Mouse (Mus musculus) ES-Bruce4 (cell line): ENCODE measurements around the gene Nrm. TPM values are rescaled to one million over a fixed set of nuclear protein-coding genes. Genes with fewer than 3 reads are reported as not detected.

Source experiments
- H3K27ac ChIP-seq: 2 replicates; pipeline ENCODE4 v1.5.1; 2012; ENCODE audit warnings: low read length, inconsistent platforms; ENCODE audit not compliant: insufficient read depth
- H3K27me3 ChIP-seq: 2 replicates; pipeline ENCODE4 v1.6.1; 2012; ENCODE audit warnings: mild to moderate bottlenecking, low read length, inconsistent platforms; ENCODE audit not compliant: control insufficient read depth, poor library complexity, insufficient read depth, severe bottlenecking
- H3K36me3 ChIP-seq: 2 replicates; pipeline ENCODE4 v1.6.1; 2012; ENCODE audit warnings: inconsistent platforms, mild to moderate bottlenecking, low read length, moderate library complexity; ENCODE audit not compliant: control insufficient read depth, poor library complexity, insufficient read depth, severe bottlenecking
- H3K4me1 ChIP-seq: one replicate; pipeline ENCODE4 v1.8.1; 2011; ENCODE audit warnings: low read length; ENCODE audit not compliant: control insufficient read depth, insufficient read depth
- H3K4me3 ChIP-seq: 2 replicates; pipeline ENCODE4 v1.5.1; 2011; ENCODE audit warnings: low read depth, mild to moderate bottlenecking, low read length
- H3K9ac ChIP-seq: 2 replicates; pipeline ENCODE4 v1.6.1; 2012; ENCODE audit warnings: low read depth, mild to moderate bottlenecking, inconsistent platforms; ENCODE audit not compliant: poor library complexity, severe bottlenecking
- H3K9me3 ChIP-seq: replicated peaks from 2 replicates; pipeline ENCODE4 v1.6.1; 2012; ENCODE audit warnings: mild to moderate bottlenecking, low read length, inconsistent platforms; ENCODE audit not compliant: control insufficient read depth, poor library complexity, insufficient read depth, severe bottlenecking
- CTCF ChIP-seq: IDR thresholded peaks from one replicate; pipeline ENCODE4 v1.8.1; 2011; ENCODE audit warnings: low read depth, low read length
- EP300 ChIP-seq: IDR thresholded peaks from 2 replicates; pipeline ENCODE4 v1.6.1; 2011; ENCODE audit warnings: low read depth, low read length; ENCODE audit not compliant: insufficient read depth
- POLR2A ChIP-seq: IDR thresholded peaks from one replicate; pipeline ENCODE4 v1.8.1; 2011; ENCODE audit warnings: low read length; ENCODE audit not compliant: insufficient read depth
- polyA plus RNA-seq: library from polyadenylated mRNA; stranded (reverse); fragments of >200 nt; gene quantifications from 2 replicates; pipeline ENCODE4 v1.2.4, GENCODE M21; 2011; ENCODE audit warnings: low read depth; ENCODE audit not compliant: missing spikeins, insufficient read depth, insufficient read length

The Nrm gene
- polyA plus RNA-seq, 1 experiment: 32.9 TPM

- no peak overlapping the region for H3K4me3 ChIP-seq
- no peak overlapping the region for H3K27ac ChIP-seq
- peaks cover 18% of the 10 kb centered on the region for H3K36me3 ChIP-seq
- H3K4me1 ChIP-seq: peaks cover 2% of the 10 kb centered on the region
- H3K27me3 ChIP-seq: no peaks in the 10 kb centered on the region
- TF ChIP-seq POLR2A (no peak), CTCF (no peak)
- H3K9me3 ChIP-seq: no peaks in the 10 kb centered on the region
- no peak overlapping the region for H3K9ac ChIP-seq
These were observed 22.7 kb downstream of the Nrm start for GRCm38 (mm10) chr17:35883777-35884176.

DNA sequence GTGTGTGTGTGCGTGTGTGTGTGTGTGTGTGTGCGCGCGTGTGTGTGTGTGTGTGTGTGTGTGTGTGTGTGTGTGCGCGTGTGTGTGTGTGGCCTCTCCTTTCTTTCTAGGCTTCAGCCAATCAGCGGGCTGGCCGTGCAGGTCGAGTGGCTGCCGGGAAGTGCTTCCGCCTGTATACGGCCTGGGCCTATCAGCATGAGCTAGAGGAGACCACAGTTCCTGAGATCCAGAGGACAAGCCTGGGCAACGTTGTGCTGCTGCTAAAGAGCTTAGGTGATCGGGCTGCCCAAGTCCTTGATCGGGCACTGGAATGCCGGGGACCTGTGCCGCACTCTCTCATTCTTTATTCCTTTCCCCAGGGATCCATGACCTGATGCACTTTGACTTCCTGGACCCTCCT, 26.6 kb downstream of the Nrm start:
- H3K4me1 ChIP-seq: peaks cover 3% of the 10 kb centered on the region
- H3K27me3 ChIP-seq: no peaks in the 10 kb centered on the region
- H3K4me3 ChIP-seq: peak overlapping the region; percentile 89
- peak overlapping the region; percentile 93 for H3K9ac ChIP-seq
- H3K36me3 ChIP-seq: peaks cover 56% of the 10 kb centered on the region
- no peaks in the 10 kb centered on the region for H3K9me3 ChIP-seq
- peak overlapping the region; percentile 82 for H3K27ac ChIP-seq
- TF ChIP-seq POLR2A (peak; percentile 93), EP300 (0 out of 2 replicates have a peak, but pooled peaks have one; percentile 34), CTCF (no peak)

DNA sequence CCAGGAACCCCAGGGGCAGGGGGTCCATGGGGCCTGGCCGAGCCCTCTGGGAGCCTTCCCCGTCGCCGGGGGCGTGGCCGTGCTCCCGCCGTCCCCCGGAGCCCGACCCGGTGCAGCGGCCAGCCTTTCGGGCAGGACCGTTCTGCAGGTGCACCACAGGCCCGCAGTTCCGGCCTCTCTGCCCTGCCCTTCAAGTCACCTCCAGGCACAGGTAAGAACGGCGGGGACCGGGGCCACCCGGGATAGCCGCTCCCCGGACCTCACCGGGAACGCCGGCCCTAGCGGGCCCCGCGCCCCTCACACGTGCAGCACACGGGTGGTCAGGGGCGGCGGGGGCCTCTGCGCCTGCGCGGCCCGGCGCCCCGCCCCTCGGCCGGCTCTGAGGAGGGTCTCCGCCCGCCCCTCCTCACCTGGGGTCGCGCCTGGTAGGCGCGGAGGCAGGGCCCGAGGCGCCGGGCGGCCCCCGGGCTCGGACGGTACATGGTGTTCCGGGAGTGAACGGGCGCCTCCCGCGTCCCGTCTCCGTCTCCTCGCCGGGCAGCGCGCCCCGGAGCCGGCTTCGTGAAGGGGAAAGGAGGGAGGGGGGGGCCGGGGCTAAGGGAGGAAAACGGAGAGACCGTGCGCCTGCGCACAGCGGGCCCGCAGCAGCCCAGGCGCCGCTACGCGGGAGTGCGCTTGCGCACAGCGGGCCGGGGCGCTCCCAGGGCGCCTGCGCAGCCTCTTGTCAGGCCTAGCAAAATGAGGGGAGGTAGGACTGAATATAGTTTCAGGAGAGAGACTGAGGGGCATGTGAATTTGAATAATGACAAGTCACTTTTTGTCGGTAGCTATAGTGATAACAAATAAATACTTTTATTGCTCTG, 35.9 kb downstream of the Nrm start, which contains the start of gene 2310061I04Rik:
2310061I04Rik (minus strand) TSS at position 651 of the 863 bp plus-strand sequence.
- TF ChIP-seq EP300 (no peak), POLR2A (no peak), CTCF (no peak)
- H3K36me3 ChIP-seq: peaks cover 14% of the 10 kb centered on the region
- H3K4me1 ChIP-seq: peaks cover 6% of the 10 kb centered on the region
- H3K27ac ChIP-seq: peak within 1 kb of the TSS; percentile 67
- peak within 1 kb of the TSS; percentile 92 for H3K9ac ChIP-seq
- no peaks in the 10 kb centered on the region for H3K9me3 ChIP-seq
- H3K27me3 ChIP-seq: no peaks in the 10 kb centered on the region
- peak within 1 kb of the TSS; percentile 98 for H3K4me3 ChIP-seq

DNA sequence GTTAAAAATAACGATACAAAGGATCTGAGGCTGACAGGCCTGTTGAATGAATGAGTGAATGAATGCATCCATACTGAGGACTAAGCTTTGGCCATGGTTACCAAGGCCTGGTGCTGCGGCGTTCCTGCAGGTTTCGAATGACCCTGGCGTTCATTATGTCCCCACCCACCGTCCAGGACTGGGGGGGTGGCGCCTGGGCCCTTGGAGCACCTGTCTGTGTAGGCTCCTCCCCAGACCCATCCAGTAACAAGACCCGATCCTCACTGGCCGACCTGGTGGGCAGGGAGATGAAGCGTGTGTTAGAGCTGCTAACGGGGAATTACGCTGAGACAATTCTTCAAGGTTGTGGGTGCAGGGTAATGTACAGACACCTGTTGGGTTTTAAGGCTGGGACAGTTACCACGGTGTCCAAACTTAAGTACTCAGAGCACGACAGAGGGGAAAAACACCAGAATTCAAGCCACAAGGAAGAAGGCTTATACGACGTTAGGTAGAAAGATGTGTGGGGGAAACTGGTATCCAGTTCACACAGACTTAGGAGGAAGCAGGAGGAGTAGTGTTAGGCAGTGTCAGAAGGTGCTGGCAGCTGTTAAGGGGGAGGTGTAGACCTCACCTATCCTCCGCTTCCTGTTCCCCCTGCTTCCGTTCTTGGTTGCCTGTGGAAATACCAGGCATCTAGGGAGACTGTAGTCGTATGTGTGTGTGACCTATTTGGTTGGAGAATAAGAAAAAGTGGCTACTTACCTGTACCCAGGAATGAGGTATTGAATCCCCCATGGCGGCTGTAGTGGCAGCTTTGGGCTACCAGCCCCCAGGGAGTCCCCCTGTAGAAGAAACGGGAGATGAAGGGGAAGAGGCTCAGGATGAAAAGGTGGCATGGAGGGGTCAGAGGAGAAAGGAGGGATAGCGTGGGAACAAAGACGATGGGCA, 36.8 kb downstream of the Nrm start:
- peak overlapping the region; percentile 92 for H3K9ac ChIP-seq
- TF ChIP-seq EP300 (no peak), POLR2A (no peak), CTCF (no peak)
- H3K27me3 ChIP-seq: no peaks in the 10 kb centered on the region
- peaks cover 3% of the 10 kb centered on the region for H3K4me1 ChIP-seq
- peaks cover 6% of the 10 kb centered on the region for H3K36me3 ChIP-seq
- peak overlapping the region; percentile 67 for H3K27ac ChIP-seq
- H3K4me3 ChIP-seq: peak overlapping the region; percentile 60
- no peaks in the 10 kb centered on the region for H3K9me3 ChIP-seq

GRCm38 (mm10) chr17:35900636-35901035, 39.5 kb downstream of the Nrm start:
- no peaks in the 10 kb centered on the region; the same call in 1 of the 2 replicates for H3K36me3 ChIP-seq
- TF ChIP-seq CTCF: no peak
- TF ChIP-seq EP300: no peak
- TF ChIP-seq POLR2A: no peak
- H3K9ac ChIP-seq: no peak overlapping the region
- no peaks in the 10 kb centered on the region for H3K9me3 ChIP-seq
- H3K4me3 ChIP-seq: no peak overlapping the region
- H3K4me1 ChIP-seq: peaks cover 2% of the 10 kb centered on the region
- no peaks in the 10 kb centered on the region for H3K27me3 ChIP-seq
- no peak overlapping the region for H3K27ac ChIP-seq
